Mouse (Mus musculus) midbrain, embryonic 11.5 days (tissue): Measurements from ENCODE around the gene Fbxo27. TPM values are rescaled to one million over a fixed set of nuclear protein-coding genes. Genes with fewer than 3 reads are reported as not detected.
"Not testable (repeated sequence)": the region's sequence is repeated elsewhere in the genome, so short reads cannot be mapped to it uniquely, and the experiment has no call there.

Source experiments
- ATAC-seq: fragments of 200-750 bp; cut with Nextera tagmentation; 2 replicates; pipeline ENCODE4 v1.8.0; 2017; ENCODE audit warnings: moderate TSS enrichment, moderate library complexity; ENCODE audit not compliant: low FRiP score
- DNase-seq: peaks from one replicate; pipeline ENCODE4 v3.0.0; 2015; ENCODE audit warnings: low spot score; ENCODE audit errors: missing footprints
- H3K27ac ChIP-seq: fragments of 300-500 bp; sonication (generic); 2 replicates; pipeline ENCODE4 v1.5.1; 2014; ENCODE audit warnings: low read depth, low read length
- H3K27me3 ChIP-seq: fragments of 300-500 bp; sonication (generic); 2 replicates; pipeline ENCODE4 v1.6.1; 2014; ENCODE audit warnings: mild to moderate bottlenecking, low read length, moderate library complexity, mixed read lengths; ENCODE audit not compliant: control insufficient read depth, insufficient read depth
- H3K36me3 ChIP-seq: fragments of 300-500 bp; sonication (generic); 2 replicates; pipeline ENCODE4 v1.6.1; 2014; ENCODE audit warnings: mild to moderate bottlenecking, low read length, moderate library complexity, mixed read lengths; ENCODE audit not compliant: control insufficient read depth, insufficient read depth
- H3K4me1 ChIP-seq: fragments of 300-500 bp; sonication (generic); 2 replicates; pipeline ENCODE4 v1.6.1; 2014; ENCODE audit warnings: low read length; ENCODE audit not compliant: control insufficient read depth, insufficient read depth
- H3K4me2 ChIP-seq: fragments of 300-500 bp; sonication (generic); 2 replicates; pipeline ENCODE4 v1.6.1; 2014; ENCODE audit warnings: mild to moderate bottlenecking, moderate library complexity
- H3K4me3 ChIP-seq: fragments of 300-500 bp; sonication (generic); 2 replicates; pipeline ENCODE4 v1.5.1; 2014; ENCODE audit warnings: low read depth, low read length
- H3K9ac ChIP-seq: fragments of 300-500 bp; sonication (generic); 2 replicates; pipeline ENCODE4 v1.6.1; 2014; ENCODE audit warnings: low read length
- H3K9me3 ChIP-seq: fragments of 300-500 bp; sonication (generic); 2 replicates; pipeline ENCODE4 v1.6.1; 2016; ENCODE audit warnings: low read length; ENCODE audit not compliant: control insufficient read depth
- WGBS: fragments of 180-500 bp; shearing (Covaris S2); extraction: QIAGEN DNeasy Blood & Tissue Kit; methylation state at CpG from one replicate; pipeline ENCODE4 v1.1.7; 2014; 5-methylcytosine and 5-hydroxymethylcytosine counted together
- polyA plus RNA-seq: library from polyadenylated mRNA; unstranded; fragments of >200 nt; fragmentation: Nextera tagmentation; extraction: Ambion mirVana; gene quantifications from 2 replicates; pipeline ENCODE4 v1.2.1, GENCODE M21; 2014

Gene Fbxo27
- polyA plus RNA-seq, 1 experiment from 2014 or later, result 3.8 TPM

DNA sequence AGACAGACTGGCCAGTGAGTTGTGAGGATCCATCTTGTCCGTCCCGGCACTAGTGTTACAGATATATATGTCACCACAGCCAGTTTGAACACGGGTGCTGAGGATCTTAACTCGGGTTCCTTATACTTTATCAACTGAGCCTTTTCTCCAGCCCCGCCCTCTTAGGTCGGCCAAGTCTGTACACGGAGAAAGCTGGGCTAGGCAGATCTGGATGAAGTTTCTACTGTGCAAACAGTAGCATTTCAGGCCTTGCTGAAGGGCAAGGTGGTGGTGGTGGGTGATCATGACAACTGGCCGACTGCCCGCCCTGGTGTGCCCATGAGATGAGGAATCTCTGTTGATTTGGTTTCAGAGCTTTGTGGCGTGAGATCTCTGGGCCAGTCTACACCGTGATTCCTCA lies 4.6 kb downstream of the Fbxo27 start:
- Histone ChIP-seq H3K27me3 (peaks cover 13% of the 10 kb centered on the region), H3K4me2 (no peak overlapping the region), H3K36me3 (no peaks in the 10 kb centered on the region), H3K27ac (no peak overlapping the region), H3K4me3 (no peak overlapping the region), H3K9me3 (no peaks in the 10 kb centered on the region), H3K4me1 (peaks cover 11% of the 10 kb centered on the region), H3K9ac (no peak overlapping the region)
- ATAC-seq, result no peak
- 89% methylated on average over 11 of the region's 11 CpGs for WGBS
- no peak for DNase-seq

DNA sequence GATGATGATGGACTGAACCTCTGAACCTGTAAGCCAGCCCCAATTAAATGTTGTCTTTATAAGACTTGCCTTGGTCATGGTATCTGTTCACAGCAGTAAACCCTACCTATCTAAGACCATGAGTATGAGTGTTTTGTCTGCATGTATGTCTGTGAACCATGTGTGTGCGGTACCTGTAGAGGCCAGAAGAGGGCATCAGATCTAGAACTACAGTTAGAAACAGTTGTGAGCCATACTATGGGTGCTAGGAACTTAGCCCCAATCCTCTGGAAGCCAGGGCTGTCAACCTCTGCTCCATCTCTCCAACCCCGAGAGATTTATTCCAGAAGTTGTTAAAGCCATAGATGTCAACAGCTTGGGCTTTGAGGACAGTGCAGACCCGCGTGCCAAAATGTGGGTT lies 7.6 kb downstream of the Fbxo27 start:
- H3K9me3 ChIP-seq, result no peaks in the 10 kb centered on the region
- H3K4me3 ChIP-seq, result no peak overlapping the region
- no peaks in the 10 kb centered on the region for H3K36me3 ChIP-seq
- ATAC-seq (no peak), DNase-seq (no peak)
- H3K4me2 ChIP-seq, result no peak overlapping the region
- no peak overlapping the region for H3K9ac ChIP-seq
- no peaks in the 10 kb centered on the region for H3K4me1 ChIP-seq
- H3K27ac ChIP-seq, result no peak overlapping the region
- WGBS, result 95% methylated on average over 4 of the region's 4 CpGs
- no peaks in the 10 kb centered on the region for H3K27me3 ChIP-seq

DNA sequence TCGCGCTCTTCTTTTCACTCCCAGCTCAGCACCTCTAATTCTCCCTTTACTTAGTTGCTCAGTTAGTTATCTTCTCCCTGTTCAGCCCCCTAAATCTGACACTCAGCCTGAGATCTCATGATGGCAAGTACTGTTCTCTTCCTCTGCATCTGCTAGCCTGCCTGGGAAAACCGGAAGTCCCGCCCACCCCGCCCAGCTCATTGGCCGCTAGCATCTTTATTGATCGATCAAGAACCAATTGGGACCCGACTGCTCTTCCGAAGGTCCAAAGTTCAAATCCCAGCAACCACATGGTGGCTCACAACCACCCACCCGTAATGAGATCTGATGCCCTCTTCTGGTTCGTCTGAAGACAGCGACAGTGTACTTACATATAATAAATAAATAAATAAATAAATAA lies 8.7 kb downstream of the Fbxo27 start:
- not testable (repeated sequence) for H3K4me3 ChIP-seq, ATAC-seq, H3K4me1 ChIP-seq, H3K27ac ChIP-seq, H3K27me3 ChIP-seq, DNase-seq, H3K4me2 ChIP-seq, H3K36me3 ChIP-seq, H3K9ac ChIP-seq, H3K9me3 ChIP-seq
- WGBS, result 92% methylated on average over 12 of the region's 12 CpGs

DNA sequence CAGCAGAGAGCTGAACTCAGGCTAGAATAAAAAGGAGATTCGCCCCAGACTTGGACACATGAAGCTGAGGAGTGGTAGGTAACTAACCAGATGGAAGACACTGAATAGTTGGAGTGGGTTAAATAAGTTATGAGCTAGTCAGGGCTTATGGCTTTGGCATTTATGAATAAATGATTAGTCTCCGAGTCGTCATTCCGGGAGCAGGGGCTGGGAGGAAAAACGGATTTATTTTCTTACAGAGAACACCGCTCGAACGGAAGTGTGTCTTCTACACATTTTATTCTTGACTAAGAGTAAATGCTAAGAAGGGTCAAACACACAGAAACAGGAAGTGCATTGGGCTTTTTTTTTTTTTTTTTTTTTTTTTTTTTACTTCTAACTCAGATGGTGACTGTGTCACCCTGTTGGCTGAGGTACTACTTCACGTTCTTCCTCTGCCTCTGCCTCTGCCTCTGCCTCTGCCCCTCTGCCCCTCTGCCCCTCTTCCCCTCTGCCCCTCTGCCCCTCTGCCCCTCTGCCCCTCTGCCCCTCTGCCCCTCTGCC lies 10.0 kb downstream of the Fbxo27 start:
- 80% methylated on average over 9 of the region's 9 CpGs for WGBS
- Histone ChIP-seq H3K27me3 (no peaks in the 10 kb centered on the region), H3K27ac (no peak overlapping the region), H3K9me3 (no peaks in the 10 kb centered on the region), H3K4me1 (no peaks in the 10 kb centered on the region), H3K4me3 (no peak overlapping the region), H3K9ac (no peak overlapping the region), H3K4me2 (no peak overlapping the region), H3K36me3 (no peaks in the 10 kb centered on the region)
- DNase-seq (no peak), ATAC-seq (no peak)

DNA sequence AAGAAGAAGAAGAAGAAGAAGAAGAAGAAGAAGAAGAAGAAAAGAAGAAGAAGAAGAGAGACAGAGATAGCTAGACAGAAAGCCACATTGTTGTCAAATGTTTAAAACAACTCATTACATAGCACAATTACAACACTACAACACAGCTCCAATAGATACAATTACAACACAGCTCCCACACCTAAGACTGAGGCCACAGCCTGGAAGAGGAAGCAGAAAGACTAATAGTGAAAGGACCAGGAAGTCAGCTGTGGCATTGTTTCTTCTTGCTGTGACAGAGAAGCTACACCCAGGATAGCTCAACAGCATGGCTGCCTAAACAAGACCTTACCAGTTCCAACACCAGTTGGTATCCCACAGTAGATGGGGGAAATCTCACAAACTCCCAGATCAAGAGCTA lies 16.8 kb downstream of the Fbxo27 start:
- no peak overlapping the region for H3K4me2 ChIP-seq
- no peaks in the 10 kb centered on the region for H3K27me3 ChIP-seq
- no peak overlapping the region for H3K27ac ChIP-seq
- no peaks in the 10 kb centered on the region for H3K36me3 ChIP-seq
- DNase-seq (no peak), ATAC-seq (no peak)
- no peak overlapping the region for H3K9ac ChIP-seq
- no peak overlapping the region for H3K4me3 ChIP-seq
- no peaks in the 10 kb centered on the region for H3K9me3 ChIP-seq
- H3K4me1 ChIP-seq, result no peaks in the 10 kb centered on the region

DNA sequence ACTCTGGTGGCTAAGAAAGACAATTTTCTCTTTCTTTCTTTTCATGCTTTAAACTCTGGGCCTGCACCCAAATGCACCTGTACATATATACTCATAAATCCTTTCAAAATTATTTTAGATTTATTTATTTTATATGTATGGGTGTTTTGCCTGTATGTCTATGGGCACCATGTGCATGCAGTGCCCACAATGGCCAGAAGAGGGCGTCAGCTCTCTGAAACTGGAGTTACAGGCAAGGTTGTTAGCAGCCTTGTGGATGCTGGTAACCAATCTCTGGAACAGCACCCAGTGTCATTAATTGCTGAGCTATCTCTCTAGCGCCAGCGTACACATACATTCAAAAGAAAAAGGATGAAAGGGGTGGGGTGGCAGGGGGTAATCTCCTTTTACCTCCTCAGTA lies 18.3 kb downstream of the Fbxo27 start:
- H3K4me2 ChIP-seq, result no peak overlapping the region
- H3K4me1 ChIP-seq, result no peaks in the 10 kb centered on the region
- no peak overlapping the region for H3K27ac ChIP-seq
- DNase-seq (no peak), ATAC-seq (no peak)
- no peaks in the 10 kb centered on the region for H3K9me3 ChIP-seq
- H3K9ac ChIP-seq, result no peak overlapping the region
- H3K36me3 ChIP-seq, result no peaks in the 10 kb centered on the region
- no peak overlapping the region for H3K4me3 ChIP-seq
- H3K27me3 ChIP-seq, result no peaks in the 10 kb centered on the region
- WGBS, result 67% methylated on average over 3 of the region's 3 CpGs

DNA sequence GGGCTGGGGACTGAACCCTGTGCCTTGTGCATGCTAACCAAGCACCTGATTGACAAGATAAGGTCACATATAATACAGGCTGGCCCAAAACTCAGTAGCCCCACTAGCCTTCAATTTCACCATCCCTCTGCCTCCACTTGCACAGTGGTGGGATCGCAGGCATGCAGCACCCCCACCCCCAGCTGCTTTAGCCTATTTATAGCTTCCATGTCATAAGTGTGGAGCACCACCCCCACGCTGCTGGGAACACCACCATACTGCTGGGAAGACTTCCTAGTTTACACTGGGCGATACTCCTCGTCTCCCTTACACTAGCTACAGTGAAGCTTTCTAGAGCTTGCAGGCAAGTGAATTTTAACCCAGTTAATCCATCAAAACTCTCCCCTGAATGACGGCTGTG lies 22.0 kb downstream of the Fbxo27 start:
- H3K36me3 ChIP-seq, result no peaks in the 10 kb centered on the region
- DNase-seq, result peak; percentile 72
- no peaks in the 10 kb centered on the region for H3K4me1 ChIP-seq
- H3K9ac ChIP-seq, result no peak overlapping the region
- no peaks in the 10 kb centered on the region for H3K9me3 ChIP-seq
- no peak overlapping the region for H3K4me3 ChIP-seq
- no peaks in the 10 kb centered on the region; the same call in 1 of the 2 replicates for H3K27me3 ChIP-seq
- 83% methylated on average over 5 of the region's 5 CpGs for WGBS
- no peak overlapping the region for H3K4me2 ChIP-seq
- ATAC-seq, result no peak
- H3K27ac ChIP-seq, result no peak overlapping the region

DNA sequence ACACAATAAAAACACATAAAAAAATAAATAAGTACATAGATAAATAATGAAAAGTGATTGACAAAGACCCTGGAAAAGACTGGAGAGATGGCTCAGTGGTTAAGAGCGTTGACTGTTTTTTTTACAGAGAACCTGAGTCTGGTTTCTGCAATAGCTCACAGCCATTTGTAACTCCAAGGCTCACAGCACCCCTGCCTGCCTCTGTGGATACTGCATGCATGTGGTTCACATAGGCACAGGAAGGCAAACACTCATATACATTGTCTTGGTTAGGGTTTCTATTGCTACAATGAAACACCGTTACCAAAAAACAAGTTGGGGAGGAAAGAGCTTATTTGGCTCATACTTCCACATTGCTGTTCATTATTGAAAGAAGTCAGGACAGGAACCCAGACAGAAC lies 22.9 kb downstream of the Fbxo27 start:
- 98% methylated on average over 2 of the region's 2 CpGs for WGBS
- Histone ChIP-seq H3K27me3 (no peaks in the 10 kb centered on the region; the same call in 1 of the 2 replicates), H3K27ac (no peak overlapping the region), H3K9ac (no peak overlapping the region), H3K4me2 (no peak overlapping the region), H3K4me1 (no peaks in the 10 kb centered on the region), H3K9me3 (no peaks in the 10 kb centered on the region), H3K36me3 (no peaks in the 10 kb centered on the region), H3K4me3 (no peak overlapping the region)
- ATAC-seq, result no peak
- DNase-seq, result no peak

DNA sequence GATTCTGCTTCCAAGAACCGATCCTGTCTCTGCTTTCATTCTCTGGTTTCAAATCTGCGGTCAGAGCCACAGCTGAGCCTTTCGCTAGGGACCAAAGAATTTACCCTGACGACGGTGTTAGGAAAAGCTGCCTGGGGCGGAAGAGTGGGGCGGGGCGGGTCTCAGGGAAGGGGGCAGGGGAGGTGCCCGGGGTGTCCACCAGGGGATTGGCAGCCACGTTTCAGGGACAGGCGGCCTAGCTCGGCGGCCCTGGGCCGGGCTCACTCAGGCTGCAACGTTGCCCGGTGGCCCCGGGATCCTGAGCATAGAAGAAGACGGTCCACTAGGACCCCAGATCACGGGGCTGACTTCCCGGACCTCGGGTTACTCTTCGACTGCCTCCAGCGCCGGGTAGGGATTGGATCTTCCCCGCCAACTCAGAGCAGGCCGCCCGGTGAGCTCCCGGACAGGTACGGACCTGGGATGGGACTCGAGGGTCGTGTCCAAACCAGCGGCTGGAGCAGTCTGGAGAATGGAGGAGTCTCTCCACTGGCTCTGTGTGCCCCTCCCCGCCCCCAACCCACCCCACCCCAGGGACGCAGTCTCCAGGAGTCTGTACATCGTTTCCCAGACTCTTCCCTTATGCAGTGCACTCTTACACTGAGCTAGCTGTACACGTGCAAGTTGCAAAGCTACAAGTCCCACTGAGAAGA lies 24.1 kb downstream of the Fbxo27 start, which contains the start of gene Fbxo17:
TSS of gene Fbxo17 (plus strand) at position 215 of the 692 bp plus-strand sequence.
- H3K9ac ChIP-seq, result peak within 1 kb of the TSS; percentile 78
- 3% methylated on average over 36 of the region's 36 CpGs for WGBS
- no peak within 1 kb of the TSS for H3K27ac ChIP-seq
- no peaks in the 10 kb centered on the region; the same call in 1 of the 2 replicates for H3K27me3 ChIP-seq
- DNase-seq, result peak; percentile 96
- H3K36me3 ChIP-seq, result no peaks in the 10 kb centered on the region
- no peaks in the 10 kb centered on the region for H3K9me3 ChIP-seq
- H3K4me2 ChIP-seq, result peak within 1 kb of the TSS; percentile 65
- no peaks in the 10 kb centered on the region for H3K4me1 ChIP-seq
- H3K4me3 ChIP-seq, result peak within 1 kb of the TSS; percentile 43
- ATAC-seq, result peak; percentile 88
